Mouse (Mus musculus): ENCODE data around the gene Akt1. TPM values are rescaled to one million over a fixed set of nuclear protein-coding genes. Genes with fewer than 3 reads are reported as not detected.

Akt1 gene
- polyA plus RNA-seq (2016; fragmentation: Nextera tagmentation; extraction: Ambion mirVana), result 59.3 and 82.8 TPM in 2 replicates

- peaks cover 33% of the 10 kb centered on the region for H3K27me3 ChIP-seq (ENCODE audit: low read depth, poor library complexity, severe bottlenecking)
- H3K27ac ChIP-seq, result peak within 1 kb of the TSS; percentile 99
- H3K9me3 ChIP-seq (replicated peaks), result no peaks in the 10 kb centered on the region
- H3K4me1 ChIP-seq, result peaks cover 67% of the 10 kb centered on the region
- H3K36me3 ChIP-seq, result peaks cover 30% of the 10 kb centered on the region
- peak within 1 kb of the TSS; percentile 97 for H3K4me3 ChIP-seq
- WGBS, result 14% methylated on average over 70 of the region's 70 CpGs
- DNase-seq (ENCODE audit: low spot score), result peak; percentile 79
Measured at GRCm38 (mm10) chr12:112674132-112675011, at the start of gene Akt1. TSS of gene Akt1 (minus strand) at chr12:112674884.

- Histone ChIP-seq H3K9me3 (replicated peaks) (no peaks in the 10 kb centered on the region), H3K27ac (0 out of 2 replicates have a peak overlapping the region, but pooled peaks have one; percentile 25), H3K4me1 (peaks cover 28% of the 10 kb centered on the region), H3K27me3 (ENCODE audit: low read depth, poor library complexity, severe bottlenecking) (peaks cover 53% of the 10 kb centered on the region), H3K4me3 (no peak overlapping the region), H3K36me3 (0 out of 2 replicates have a peak, but pooled peaks cover 3% of the 10 kb centered on the region)
- peak; percentile 80 for DNase-seq (ENCODE audit: low spot score)
- 75% methylated on average over 11 of the region's 11 CpGs for WGBS
Measured at GRCm38 (mm10) chr12:112724077-112724805, 49.6 kb upstream of the Akt1 start.

GRCm38 (mm10) chr12:112723445-112723844, 48.8 kb upstream of the Akt1 start:
- peaks cover 28% of the 10 kb centered on the region for H3K4me1 ChIP-seq
- H3K36me3 ChIP-seq, result 0 out of 2 replicates have a peak, but pooled peaks cover 3% of the 10 kb centered on the region
- H3K4me3 ChIP-seq, result peak overlapping the region; percentile 88; the same call in 1 of the 2 replicates
- H3K27ac ChIP-seq, result no peak overlapping the region
- no peaks in the 10 kb centered on the region for H3K9me3 ChIP-seq (replicated peaks)
- WGBS, result 85% methylated on average over 6 of the region's 6 CpGs
- DNase-seq (ENCODE audit: low spot score), result no peak
- peaks cover 59% of the 10 kb centered on the region for H3K27me3 ChIP-seq (ENCODE audit: low read depth, poor library complexity, severe bottlenecking)

- DNase-seq (ENCODE audit: low spot score), result no peak
- WGBS, result 6% methylated on average over 5 of the region's 5 CpGs
- Histone ChIP-seq H3K36me3 (0 out of 2 replicates have a peak, but pooled peaks cover 3% of the 10 kb centered on the region), H3K9me3 (replicated peaks) (no peaks in the 10 kb centered on the region), H3K4me3 (peak overlapping the region; percentile 88), H3K4me1 (peaks cover 28% of the 10 kb centered on the region), H3K27ac (peak overlapping the region; percentile 86; the same call in 1 of the 2 replicates), H3K27me3 (ENCODE audit: low read depth, poor library complexity, severe bottlenecking) (peaks cover 59% of the 10 kb centered on the region)
Measured at GRCm38 (mm10) chr12:112723028-112723330, 48.3 kb upstream of the Akt1 start.

- peak overlapping the region; percentile 88 for H3K4me3 ChIP-seq
- WGBS, result under 1% methylated on average over 75 of the region's 75 CpGs
- DNase-seq (ENCODE audit: low spot score), result peak; percentile 65
- H3K9me3 ChIP-seq (replicated peaks), result no peaks in the 10 kb centered on the region
- H3K27me3 ChIP-seq (ENCODE audit: low read depth, poor library complexity, severe bottlenecking), result peaks cover 64% of the 10 kb centered on the region
- 0 out of 2 replicates have a peak, but pooled peaks cover 3% of the 10 kb centered on the region for H3K36me3 ChIP-seq
- peaks cover 28% of the 10 kb centered on the region for H3K4me1 ChIP-seq
- peak overlapping the region; percentile 86 for H3K27ac ChIP-seq
Measured at GRCm38 (mm10) chr12:112722240-112723027, 47.8 kb upstream of the Akt1 start.

GRCm38 (mm10) chr12:112721424-112722239, 46.9 kb upstream of the Akt1 start:
- H3K36me3 ChIP-seq, result 0 out of 2 replicates have a peak, but pooled peaks cover 3% of the 10 kb centered on the region
- H3K27me3 ChIP-seq (ENCODE audit: low read depth, poor library complexity, severe bottlenecking), result peaks cover 64% of the 10 kb centered on the region
- H3K4me3 ChIP-seq, result peak overlapping the region; percentile 88

GRCm38 (mm10) chr12:112720890-112721423, 46.3 kb upstream of the Akt1 start:
- peaks cover 28% of the 10 kb centered on the region for H3K4me1 ChIP-seq
- H3K27ac ChIP-seq, result peak overlapping the region; percentile 56; the same call in 1 of the 2 replicates
- 0 out of 2 replicates have a peak, but pooled peaks cover 3% of the 10 kb centered on the region for H3K36me3 ChIP-seq
- peaks cover 64% of the 10 kb centered on the region for H3K27me3 ChIP-seq (ENCODE audit: low read depth, poor library complexity, severe bottlenecking)
- DNase-seq (ENCODE audit: low spot score), result no peak
- 34% methylated on average over 12 of the region's 12 CpGs for WGBS
- H3K4me3 ChIP-seq, result peak overlapping the region; percentile 88
- no peaks in the 10 kb centered on the region for H3K9me3 ChIP-seq (replicated peaks)

More at GRCm38 (mm10) chr12:112721424-112722239, 46.9 kb upstream of the Akt1 start:
- 4% methylated on average over 69 of the region's 69 CpGs for WGBS
- peak; percentile 84 for DNase-seq (ENCODE audit: low spot score)
- Histone ChIP-seq H3K4me1 (peaks cover 28% of the 10 kb centered on the region), H3K27ac (peak overlapping the region; percentile 86), H3K9me3 (replicated peaks) (no peaks in the 10 kb centered on the region)

GRCm38 (mm10) chr12:112720216-112720615, 45.5 kb upstream of the Akt1 start, which contains the start of gene Cep170b:
TSS of gene Cep170b (plus strand) at chr12:112720455.
- WGBS, result 74% methylated on average over 6 of the region's 6 CpGs
- DNase-seq (ENCODE audit: low spot score), result no peak
- Histone ChIP-seq H3K4me1 (peaks cover 28% of the 10 kb centered on the region), H3K36me3 (0 out of 2 replicates have a peak, but pooled peaks cover 3% of the 10 kb centered on the region), H3K27ac (peak within 1 kb of the TSS; percentile 56; the same call in 1 of the 2 replicates), H3K9me3 (replicated peaks) (no peaks in the 10 kb centered on the region), H3K27me3 (ENCODE audit: low read depth, poor library complexity, severe bottlenecking) (peaks cover 61% of the 10 kb centered on the region), H3K4me3 (peak within 1 kb of the TSS; percentile 88)

GRCm38 (mm10) chr12:112718995-112719394, 44.3 kb upstream of the Akt1 start:
- H3K9me3 ChIP-seq (replicated peaks), result no peaks in the 10 kb centered on the region
- no peak overlapping the region for H3K27ac ChIP-seq
- no peak overlapping the region for H3K4me3 ChIP-seq
- no peak for DNase-seq (ENCODE audit: low spot score)
- no peaks in the 10 kb centered on the region for H3K36me3 ChIP-seq
- 35% methylated on average over 5 of the region's 5 CpGs for WGBS
- peaks cover 58% of the 10 kb centered on the region for H3K27me3 ChIP-seq (ENCODE audit: low read depth, poor library complexity, severe bottlenecking)
- peaks cover 28% of the 10 kb centered on the region for H3K4me1 ChIP-seq

- Histone ChIP-seq H3K27me3 (ENCODE audit: low read depth, poor library complexity, severe bottlenecking) (peaks cover 40% of the 10 kb centered on the region), H3K27ac (no peak overlapping the region), H3K4me1 (peaks cover 14% of the 10 kb centered on the region), H3K36me3 (no peaks in the 10 kb centered on the region), H3K4me3 (no peak overlapping the region), H3K9me3 (replicated peaks) (no peaks in the 10 kb centered on the region)
- 33% methylated on average over 7 of the region's 7 CpGs for WGBS
- peak; percentile 68 for DNase-seq (ENCODE audit: low spot score)
Measured at GRCm38 (mm10) chr12:112717140-112717539, 42.5 kb upstream of the Akt1 start.

- no peak for DNase-seq (ENCODE audit: low spot score)
- no peak overlapping the region for H3K27ac ChIP-seq
- 78% methylated on average over 3 of the region's 3 CpGs for WGBS
- no peaks in the 10 kb centered on the region for H3K9me3 ChIP-seq (replicated peaks)
- H3K4me1 ChIP-seq, result no peaks in the 10 kb centered on the region; the same call in 1 of the 2 replicates
- no peak overlapping the region for H3K4me3 ChIP-seq
- H3K27me3 ChIP-seq (ENCODE audit: low read depth, poor library complexity, severe bottlenecking), result peaks cover 20% of the 10 kb centered on the region
- H3K36me3 ChIP-seq, result no peaks in the 10 kb centered on the region
Measured at GRCm38 (mm10) chr12:112713984-112714383, 39.3 kb upstream of the Akt1 start.

All from limb, embryonic 10.5 days (tissue).